In genomic region chr13:46930659-46931046, GRCm38 (mm10) we compare ENCODE assay signal across 8 mouse cellular contexts. TPM values are rescaled to one million over a fixed set of nuclear protein-coding genes. Genes with fewer than 3 reads are reported as not detected.
DNase-seq lines count a peak whose midpoint lies in the region; ATAC-seq and TF ChIP-seq lines count a peak whose summit lies in the region.

No protein-coding gene starts in this region.

- TF ChIP-seq CTCF in E14TG2a.4 (conservative IDR thresholded peaks at IDR 0.05; ENCODE audit: low read length) = no peak
- TF ChIP-seq CTCF in embryonic fibroblast, embryonic 13.5 days (IDR thresholded peaks at IDR 0.05; ENCODE audit: borderline replicate concordance, insufficient read depth, low read length) = no peak
- TF ChIP-seq CTCF in intestine, postnatal 0 days (IDR thresholded peaks at IDR 0.05; ENCODE audit: low read depth) = no peak

- no peak for ATAC-seq in heart, embryonic 11.5 days (replicated peaks; ENCODE audit: insufficient number of reproducible peaks, low FRiP score, low TSS enrichment)
- ATAC-seq in intestine, postnatal 0 days = peak; percentile 12
- ATAC-seq in megakaryocyte-erythroid progenitor cell, adult 5-6 weeks (replicated peaks; ENCODE audit: low FRiP score, low TSS enrichment, poor library complexity, severe bottlenecking) = peak; percentile 51
- peak; percentile 10; the same call in 1 of the 2 replicates for ATAC-seq in stomach, embryonic 14.5 days (ENCODE audit: insufficient number of reproducible peaks, insufficient read depth, low FRiP score, low read depth)

- H3K27ac ChIP-seq in heart, embryonic 11.5 days (ENCODE audit: low read depth, low read length) = peak overlapping the region; percentile 99
- no peak overlapping the region for H3K27ac ChIP-seq in embryonic fibroblast, embryonic 13.5 days (ENCODE audit: insufficient read depth, low read length)
- peak overlapping the region; percentile 99 for H3K27ac ChIP-seq in intestine, postnatal 0 days (ENCODE audit: low read depth, low read length)
- peak overlapping the region; percentile 99; the same call in 1 of the 2 replicates for H3K27ac ChIP-seq in stomach, embryonic 14.5 days (ENCODE audit: low read length)

- peaks cover 43% of the 10 kb centered on the region for H3K4me1 ChIP-seq in heart, embryonic 11.5 days (ENCODE audit: control insufficient read depth, insufficient read depth, low read length)
- peaks cover 56% of the 10 kb centered on the region for H3K4me1 ChIP-seq in E14TG2a.4 (replicated peaks; ENCODE audit: low read depth, low read length)
- peaks cover 5% of the 10 kb centered on the region; the same call in 1 of the 2 replicates for H3K4me1 ChIP-seq in embryonic fibroblast, embryonic 13.5 days (ENCODE audit: control insufficient read depth, insufficient read depth, low read length)
- H3K4me1 ChIP-seq in intestine, postnatal 0 days (replicated peaks; ENCODE audit: control insufficient read depth, insufficient read depth, low read length) = no peaks in the 10 kb centered on the region
- peaks cover 7% of the 10 kb centered on the region; the same call in 1 of the 2 replicates for H3K4me1 ChIP-seq in stomach, embryonic 14.5 days (ENCODE audit: control insufficient read depth, insufficient read depth, low read length)

- H3K36me3 ChIP-seq in heart, embryonic 11.5 days (ENCODE audit: control insufficient read depth, insufficient read depth, low read length) = peaks cover 6% of the 10 kb centered on the region; the same call in 1 of the 2 replicates
- H3K36me3 ChIP-seq in E14TG2a.4 (ENCODE audit: insufficient read depth, low read length) = peaks cover 5% of the 10 kb centered on the region; the same call in 1 of the 2 replicates
- H3K36me3 ChIP-seq in intestine, postnatal 0 days (ENCODE audit: control insufficient read depth, insufficient read depth) = 0 out of 2 replicates have a peak, but pooled peaks cover 3% of the 10 kb centered on the region
- 0 out of 2 replicates have a peak, but pooled peaks cover 2% of the 10 kb centered on the region for H3K36me3 ChIP-seq in stomach, embryonic 14.5 days (ENCODE audit: control insufficient read depth, insufficient read depth, low read length)

- TF ChIP-seq POLR2A in embryonic fibroblast, embryonic 13.5 days (IDR thresholded peaks at IDR 0.05; ENCODE audit: low read depth, low read length) = no peak

- H3K9me3 ChIP-seq in heart, embryonic 11.5 days (replicated peaks; ENCODE audit: control insufficient read depth, low read length) = no peaks in the 10 kb centered on the region
- no peaks in the 10 kb centered on the region for H3K9me3 ChIP-seq in E14TG2a.4 (ENCODE audit: low read length)
- no peaks in the 10 kb centered on the region for H3K9me3 ChIP-seq in intestine, postnatal 0 days (ENCODE audit: control insufficient read depth)
- H3K9me3 ChIP-seq in stomach, embryonic 14.5 days (ENCODE audit: control insufficient read depth, low read depth, low read length) = no peaks in the 10 kb centered on the region

- H3K9ac ChIP-seq in heart, embryonic 11.5 days (ENCODE audit: low read depth, low read length) = peak overlapping the region; percentile 90
- H3K9ac ChIP-seq in intestine, postnatal 0 days (ENCODE audit: low read depth, low read length) = peak overlapping the region; percentile 87
- peak overlapping the region; percentile 88; the same call in 1 of the 2 replicates for H3K9ac ChIP-seq in stomach, embryonic 14.5 days (replicated peaks; ENCODE audit: low read depth, low read length)

- DNase-seq in heart, adult 8-10 months (ENCODE audit: low spot score) = no peak
- no peak for DNase-seq in ovary, postnatal 14 days (ENCODE audit: low spot score)

- peak overlapping the region; percentile 83 for H3K4me3 ChIP-seq in heart, embryonic 11.5 days (ENCODE audit: low read depth, low read length)
- peak overlapping the region; percentile 90 for H3K4me3 ChIP-seq in E14TG2a.4 (replicated peaks; ENCODE audit: low read length)
- peak overlapping the region; percentile 51 for H3K4me3 ChIP-seq in embryonic fibroblast, embryonic 13.5 days (ENCODE audit: insufficient read depth, low read length)
- H3K4me3 ChIP-seq in intestine, postnatal 0 days (ENCODE audit: low read depth, low read length) = peak overlapping the region; percentile 80
- H3K4me3 ChIP-seq in stomach, embryonic 14.5 days (ENCODE audit: low read depth, low read length) = peak overlapping the region; percentile 69

- H3K4me2 ChIP-seq in heart, embryonic 11.5 days = peak overlapping the region; percentile 86
- peak overlapping the region; percentile 84 for H3K4me2 ChIP-seq in intestine, postnatal 0 days (replicated peaks; ENCODE audit: low read depth)
- peak overlapping the region; percentile 84 for H3K4me2 ChIP-seq in stomach, embryonic 14.5 days (replicated peaks; ENCODE audit: low read depth, low read length)

- no peaks in the 10 kb centered on the region for H3K27me3 ChIP-seq in heart, embryonic 11.5 days (ENCODE audit: control insufficient read depth, insufficient read depth, low read length)
- H3K27me3 ChIP-seq in E14TG2a.4 (ENCODE audit: insufficient read depth, low read length) = peaks cover 17% of the 10 kb centered on the region
- no peaks in the 10 kb centered on the region for H3K27me3 ChIP-seq in intestine, postnatal 0 days (replicated peaks; ENCODE audit: control insufficient read depth, insufficient read depth, low read length)
- H3K27me3 ChIP-seq in stomach, embryonic 14.5 days (ENCODE audit: control insufficient read depth, insufficient read depth, low read length) = no peaks in the 10 kb centered on the region

- WGBS in heart, embryonic 11.5 days (ENCODE audit: insufficient replicate concordance) = under 1% methylated on average over 15 of the region's 15 CpGs
- WGBS in intestine, postnatal 0 days = 1% methylated on average over 15 of the region's 15 CpGs
- WGBS in stomach, embryonic 14.5 days = under 1% methylated on average over 15 of the region's 15 CpGs

RNA-seq across cellular contexts. Expression of gene Kif13a, which starts 1.0 kb away (rescaled TPM):
- 39.8 and 42.6 TPM in 2 replicates for polyA plus RNA-seq in heart, embryonic 11.5 days (2014; fragmentation: Nextera tagmentation; extraction: Ambion mirVana)
- total RNA-seq in heart, adult 8-10 months (2022) = 100 to 1,000 TPM; 113 to 126 (median 121) TPM
- 29.0 and 32.5 TPM in 2 replicates for polyA plus RNA-seq in embryonic fibroblast, embryonic 13.5 days (2011; ENCODE audit: insufficient read length, low read depth, missing spikeins)
- polyA plus RNA-seq in intestine, postnatal 0 days (2015; fragmentation: Nextera tagmentation; extraction: Ambion mirVana) = 11.3 and 12.3 TPM in 2 replicates
- total RNA-seq in megakaryocyte-erythroid progenitor cell, adult 5-6 weeks (2014; fragmentation: Nextera tagmentation) = 15.0 and 21.6 TPM in 2 replicates
- 24.7 and 35.3 TPM in 2 replicates for total RNA-seq in megakaryocyte-erythroid progenitor cell, adult 5-6 weeks (2017)
- 14.7 and 14.8 TPM in 2 replicates for polyA plus RNA-seq in stomach, embryonic 14.5 days (2014; fragmentation: Nextera tagmentation; extraction: Ambion mirVana)
